Mouse (Mus musculus) left cerebral cortex, postnatal 4 days (tissue): Measurements from ENCODE around the gene Fry. TPM values are rescaled to one million over a fixed set of nuclear protein-coding genes. Genes with fewer than 3 reads are reported as not detected.

ENCODE experiments used
- DNase-seq: peaks from one replicate; pipeline ENCODE4 v3.0.0-alpha.2; 2022
- intact Hi-C: fragments of 180-260 bp; cut with DNase I; formaldehyde crosslinking; loops from one replicate; pipeline ENCODE4 v1.15.1; 2025
- total RNA-seq, 2 experiments: library from RNA; stranded (reverse); gene quantifications; 2 replicates each; pipeline ENCODE4 v1.2.3; 2021

Gene Fry
- total RNA-seq, 2 experiments from 2014 or later = 206 to 207 TPM

- intact Hi-C loops = no loop called here
- no peak for DNase-seq
These were observed 48.4 kb downstream of the Fry start for GRCm38 (mm10) chr5:150166811-150167210.

- no peak for DNase-seq
- intact Hi-C loops = no loop called here
These were observed 48.8 kb downstream of the Fry start for GRCm38 (mm10) chr5:150167287-150167686.

- DNase-seq = peak; percentile 74
- intact Hi-C loops = no loop called here
These were observed 50.3 kb downstream of the Fry start for GRCm38 (mm10) chr5:150168712-150169111.

- intact Hi-C loops = loop anchor here (10.0 kb wide), 1 partner anchor 263 kb away; no protein-coding TSS in a partner anchor
These were observed 53.1 kb downstream of the Fry start for GRCm38 (mm10) chr5:150171562-150171961.

DNA sequence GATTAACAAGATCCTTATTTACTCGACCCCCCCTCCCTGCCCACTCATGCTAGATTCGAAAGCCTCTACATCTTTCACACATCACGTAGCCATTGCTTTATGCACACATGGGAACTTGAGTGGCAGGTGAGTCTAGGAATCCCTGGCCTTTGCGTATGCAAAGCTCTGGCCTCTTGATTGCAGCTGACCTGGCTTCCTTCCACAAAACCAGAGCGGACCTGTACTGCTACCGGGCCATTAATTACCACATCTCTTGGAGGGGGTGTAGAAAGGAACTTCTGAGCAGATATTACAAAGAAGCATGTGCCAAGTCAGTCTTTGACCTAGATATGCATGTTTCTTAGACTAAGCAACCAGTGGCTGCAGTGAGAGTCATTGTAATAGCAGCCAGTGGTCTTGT, 55.4 kb downstream of the Fry start:
- intact Hi-C loops = loop anchor here (10.0 kb wide), 1 partner anchor 261 kb away; no protein-coding TSS in a partner anchor
- DNase-seq = no peak

More at GRCm38 (mm10) chr5:150171562-150171961, 53.1 kb downstream of the Fry start:
- DNase-seq = no peak

- no peak for DNase-seq
- intact Hi-C loops = loop anchor here (10.0 kb wide), 1 partner anchor 260 kb away; no protein-coding TSS in a partner anchor
These were observed 56.5 kb downstream of the Fry start for GRCm38 (mm10) chr5:150174950-150175349.

DNA sequence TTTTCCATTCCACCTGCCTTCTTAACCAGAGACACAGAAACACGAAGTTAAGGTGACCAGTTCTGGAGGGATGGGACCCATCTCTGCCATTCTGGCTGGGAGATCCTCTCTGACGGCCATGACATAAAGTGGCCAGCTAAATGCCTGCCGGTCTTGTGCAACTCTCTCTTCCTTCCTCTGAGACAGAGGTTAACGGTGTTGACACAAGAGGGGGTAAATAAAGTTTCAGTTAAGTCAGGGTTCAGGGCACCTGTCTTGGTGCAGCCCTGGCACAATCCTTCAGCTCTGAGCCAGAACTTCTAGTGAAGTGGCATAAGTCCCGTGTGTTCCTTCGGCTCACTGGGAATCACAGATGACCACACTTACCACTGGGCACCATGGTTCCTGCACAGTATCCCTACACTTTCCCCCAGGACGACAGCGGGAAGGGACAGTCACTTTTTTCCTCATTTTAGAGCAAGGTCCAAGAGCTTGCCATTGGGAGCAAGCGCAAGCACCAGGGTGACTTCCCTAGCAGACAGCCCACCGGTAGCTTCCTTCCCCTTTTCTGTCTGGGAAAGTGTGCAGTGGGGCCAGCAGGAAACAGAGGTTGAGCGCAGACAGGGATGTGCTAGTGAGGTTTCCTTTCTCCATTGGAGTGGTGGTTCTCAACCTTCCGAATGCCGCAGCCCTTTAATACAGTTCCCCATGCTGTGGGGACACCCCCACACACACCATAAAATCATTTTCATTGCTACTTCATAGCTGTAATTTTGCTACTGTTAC, 58.0 kb downstream of the Fry start:
- no peak for DNase-seq
- intact Hi-C loops = loop anchor here (10.0 kb wide), 1 partner anchor 258 kb away; no protein-coding TSS in a partner anchor

DNA sequence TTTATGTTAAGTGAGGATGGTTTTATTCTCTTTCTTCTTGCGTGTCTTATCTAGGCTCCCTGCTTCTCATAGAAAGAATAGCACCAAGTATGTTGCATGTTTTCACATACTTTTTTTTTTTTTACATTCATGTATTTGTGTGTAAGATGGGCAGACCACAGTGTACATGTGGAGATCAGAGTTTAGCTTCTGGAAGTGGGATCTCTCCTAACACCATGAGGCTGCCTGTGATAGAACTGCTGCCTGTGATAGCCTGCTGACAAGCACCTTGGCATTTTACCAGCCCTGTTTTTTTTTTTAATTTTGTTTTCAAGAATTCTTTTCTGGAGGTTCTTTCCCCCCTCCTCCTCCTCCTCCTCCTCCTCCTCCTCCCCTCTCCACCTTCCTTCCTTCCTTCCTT, 59.3 kb downstream of the Fry start:
- intact Hi-C loops = loop anchor here (10.0 kb wide), 1 partner anchor 257 kb away; no protein-coding TSS in a partner anchor
- no peak for DNase-seq

DNA sequence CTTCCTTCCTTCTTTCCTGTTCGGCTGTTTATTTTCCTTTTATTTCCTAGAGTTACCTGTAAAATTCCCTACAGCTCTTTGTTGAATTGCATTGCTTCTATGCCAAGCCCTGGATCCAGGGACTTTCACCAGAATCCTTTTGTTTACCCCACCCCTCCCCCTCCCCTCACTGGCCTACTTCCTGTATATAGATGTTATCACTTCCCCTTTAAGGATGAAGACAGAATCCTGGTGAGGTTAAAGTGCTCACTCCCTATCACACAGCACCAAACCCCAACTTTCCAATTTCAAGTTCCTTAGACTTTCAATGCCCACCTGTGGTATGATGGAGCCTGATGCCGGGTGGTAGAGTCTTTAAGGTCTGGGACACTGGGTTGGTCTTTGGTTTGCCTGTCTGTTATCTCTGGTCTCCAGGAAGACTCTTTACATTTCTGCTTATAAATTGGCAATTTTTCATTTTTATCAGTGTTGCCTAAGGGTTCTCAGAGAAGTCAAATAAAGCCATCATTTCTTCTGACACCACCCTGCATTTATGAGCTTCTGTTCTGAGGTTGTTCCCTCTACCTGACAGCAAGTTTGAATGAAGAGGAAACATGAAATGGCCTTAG, 59.9 kb downstream of the Fry start:
- no peak for DNase-seq
- intact Hi-C loops = loop anchor here (10.0 kb wide), 1 partner anchor 257 kb away; no protein-coding TSS in a partner anchor

- DNase-seq = no peak
- intact Hi-C loops = no loop called here
These were observed 62.7 kb downstream of the Fry start for GRCm38 (mm10) chr5:150180985-150181607.

DNA sequence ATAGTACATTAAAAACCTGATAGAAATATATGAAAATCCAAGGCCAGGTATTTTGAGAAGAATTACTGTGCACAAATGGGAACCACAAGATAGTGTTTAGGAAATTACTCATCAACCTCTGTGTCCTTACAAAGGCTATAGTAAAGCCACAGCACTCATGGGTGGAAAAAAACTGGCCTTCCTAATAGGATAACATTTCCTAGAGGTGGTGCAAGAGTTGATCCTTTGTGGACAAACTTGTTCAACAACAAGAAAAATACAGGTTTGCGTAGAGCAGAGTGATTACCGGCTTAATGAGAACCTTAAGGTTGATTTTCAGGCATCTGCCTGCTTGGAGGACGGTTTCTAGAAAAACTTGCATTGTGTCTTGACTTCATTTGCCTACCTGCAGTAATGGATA, 66.5 kb downstream of the Fry start:
- intact Hi-C loops = no loop called here

DNA sequence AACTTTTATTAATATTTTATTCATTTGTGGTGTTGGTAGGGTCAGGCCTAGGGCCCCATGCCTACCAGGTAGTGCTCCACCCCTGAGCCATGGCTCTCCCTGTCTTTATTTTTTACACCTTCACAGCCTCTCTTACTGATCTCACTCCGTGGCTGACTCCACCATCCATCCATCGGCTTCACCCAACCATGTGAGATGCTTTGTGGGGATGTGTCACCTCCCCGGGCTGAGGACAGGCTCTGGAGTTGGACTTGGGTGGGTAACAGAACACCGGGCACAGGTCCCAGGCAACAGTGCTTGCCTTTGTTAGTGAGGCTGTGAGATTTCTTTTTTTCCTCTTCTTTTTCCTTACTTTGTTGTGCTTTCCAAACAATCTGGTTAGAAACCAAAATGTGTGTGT, 67.7 kb downstream of the Fry start:
- intact Hi-C loops = no loop called here
- no peak for DNase-seq

More for the DNA sequence above, 66.5 kb downstream of the Fry start:
- DNase-seq = no peak

GRCm38 (mm10) chr5:150186676-150187075, 68.2 kb downstream of the Fry start:
- intact Hi-C loops = no loop called here
- DNase-seq = no peak

GRCm38 (mm10) chr5:150188031-150188430, 69.6 kb downstream of the Fry start:
- DNase-seq = no peak
- intact Hi-C loops = no loop called here

- intact Hi-C loops = no loop called here
- DNase-seq = no peak
These were observed 72.3 kb downstream of the Fry start for GRCm38 (mm10) chr5:150190454-150191358.

DNA sequence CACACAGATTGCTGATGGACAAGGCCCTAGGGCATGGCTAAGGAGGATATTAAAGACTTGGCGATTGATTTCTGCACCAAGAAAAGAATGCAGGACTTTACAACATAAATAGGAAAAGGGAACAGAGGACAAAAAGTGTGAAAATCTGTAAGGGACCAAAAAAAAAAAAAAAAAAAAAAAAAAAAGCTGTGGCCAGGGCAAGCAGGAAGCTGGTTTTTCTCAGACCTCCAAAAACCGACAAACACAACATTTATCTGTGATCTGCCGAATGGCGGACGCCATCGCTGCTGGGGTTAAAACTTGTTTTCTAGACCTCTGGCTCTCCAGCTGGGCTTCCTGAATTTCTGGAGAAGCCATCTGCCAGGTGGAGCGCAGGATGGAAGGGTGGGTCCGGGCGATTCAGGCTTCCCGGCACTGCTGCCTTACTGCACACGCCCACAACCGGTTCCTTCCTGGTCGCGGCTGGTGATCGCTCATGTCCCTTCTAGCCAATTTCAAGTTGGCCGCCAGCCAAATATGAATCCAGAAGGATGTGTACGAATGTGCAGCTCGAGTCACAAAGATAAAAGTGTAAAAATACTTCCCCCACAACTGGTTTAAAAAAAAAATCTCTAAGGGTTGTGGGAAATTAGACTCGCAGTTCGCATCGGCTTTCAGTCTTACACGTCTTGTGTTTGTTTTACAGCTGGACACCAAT, 77.2 kb downstream of the Fry start:
- DNase-seq = peak; percentile 87
- intact Hi-C loops = no loop called here

DNA sequence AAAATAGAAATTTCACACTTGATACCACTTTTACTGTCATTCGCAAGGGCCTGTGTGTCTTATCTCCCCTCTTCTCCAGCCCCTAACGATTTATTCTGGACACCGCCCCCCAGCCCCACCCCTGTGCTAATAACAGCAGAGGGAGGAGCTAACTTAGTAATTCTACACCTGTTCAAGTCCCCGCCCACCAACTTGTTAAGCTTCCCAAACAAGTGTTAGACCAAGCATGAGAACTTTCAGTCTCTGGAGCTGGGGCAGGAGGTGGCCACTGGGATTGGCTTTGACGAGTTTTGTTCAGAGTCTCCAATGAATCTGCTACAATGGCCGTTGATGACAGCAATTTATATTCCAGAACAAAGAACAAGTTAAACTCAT, 77.8 kb downstream of the Fry start:
- no peak for DNase-seq

GRCm38 (mm10) chr5:150196881-150197311, 78.5 kb downstream of the Fry start:
- intact Hi-C loops = no loop called here
- DNase-seq = no peak

More for the DNA sequence above, 77.8 kb downstream of the Fry start:
- intact Hi-C loops = no loop called here

GRCm38 (mm10) chr5:150206749-150207148, 88.3 kb downstream of the Fry start:
- no peak for DNase-seq
- intact Hi-C loops = no loop called here

- no peak for DNase-seq
- intact Hi-C loops = no loop called here
These were observed 89.2 kb downstream of the Fry start for GRCm38 (mm10) chr5:150207596-150207995.
